Mouse (Mus musculus): ENCODE data around the gene Zfp984.
"Not testable (repeated sequence)": the region's sequence is repeated elsewhere in the genome, so short reads cannot be mapped to it uniquely, and the experiment has no call there.

Zfp984 gene
- long read RNA-seq, experiment 1, partial matches to known transcripts: 0 of 2 reads
- long read RNA-seq, experiment 1, other reads (novel, unspliced or antisense): 2 of 2 reads
- long read RNA-seq, experiment 2: 0 reads

GRCm38 (mm10) chr4:147809292-147809965 is at the start of gene Zfp984:
Gene Zfp984 (minus strand): TSS chr4:147809788.
- intact Hi-C loops (cut with DNase I): not testable (repeated sequence)

- intact Hi-C loops (cut with DNase I): no loop called here
Observed at GRCm38 (mm10) chr4:147850776-147851175, 41.2 kb upstream of the Zfp984 start.

- intact Hi-C loops (cut with DNase I): no loop called here
Observed at GRCm38 (mm10) chr4:147848584-147848991, 39.0 kb upstream of the Zfp984 start.

DNA sequence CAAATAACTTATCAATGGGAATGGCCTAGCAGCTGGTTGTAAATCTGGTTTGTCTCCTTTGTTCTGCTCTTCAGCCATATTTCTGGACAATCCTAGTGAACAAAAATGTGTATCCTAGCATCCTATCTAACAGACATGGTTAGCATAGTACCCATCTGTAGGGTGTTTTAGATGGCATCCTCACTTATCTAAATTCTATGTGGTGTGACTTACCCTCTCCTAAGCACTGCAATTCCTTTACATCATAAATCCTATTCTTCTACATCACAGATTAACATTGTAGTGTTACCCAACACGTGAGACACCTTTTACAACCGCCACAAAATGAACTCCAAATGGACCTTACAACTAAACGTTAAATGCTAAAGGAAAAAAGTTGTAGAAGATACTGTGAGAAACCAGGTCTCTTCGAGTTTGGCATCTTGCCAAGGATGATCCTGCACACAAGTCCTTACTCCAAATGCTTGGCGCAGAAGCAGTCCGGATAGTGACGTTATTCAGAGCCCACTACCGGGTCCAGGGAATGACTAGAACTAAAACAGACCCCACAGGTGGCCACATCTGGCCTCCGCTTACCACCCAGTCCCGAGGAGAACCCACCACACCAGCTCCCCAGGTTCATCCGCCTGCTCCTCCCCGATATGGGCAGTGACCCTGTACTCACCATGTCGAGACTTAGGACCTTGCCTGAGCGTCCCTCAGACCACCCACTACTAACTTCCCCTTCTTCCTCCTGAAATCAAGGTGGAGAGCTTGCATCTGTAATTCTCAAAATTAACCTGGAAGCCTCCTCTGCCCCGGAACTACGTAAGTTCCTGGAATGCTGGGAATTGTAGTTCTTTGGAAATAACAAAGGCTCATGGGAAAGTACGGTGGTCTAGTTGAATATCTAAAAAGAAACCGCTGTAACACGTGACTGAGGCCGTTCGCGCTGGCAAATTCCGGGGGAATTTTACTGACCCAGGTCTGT is 38.3 kb upstream of the Zfp984 start, which contains the start of gene Zfp933:
Zfp933 (minus strand) TSS at position 753 of the 970 bp plus-strand sequence.
- intact Hi-C loops (cut with DNase I): no loop called here

- intact Hi-C loops (cut with DNase I): no loop called here
Observed at GRCm38 (mm10) chr4:147842871-147843270, 33.3 kb upstream of the Zfp984 start.

DNA sequence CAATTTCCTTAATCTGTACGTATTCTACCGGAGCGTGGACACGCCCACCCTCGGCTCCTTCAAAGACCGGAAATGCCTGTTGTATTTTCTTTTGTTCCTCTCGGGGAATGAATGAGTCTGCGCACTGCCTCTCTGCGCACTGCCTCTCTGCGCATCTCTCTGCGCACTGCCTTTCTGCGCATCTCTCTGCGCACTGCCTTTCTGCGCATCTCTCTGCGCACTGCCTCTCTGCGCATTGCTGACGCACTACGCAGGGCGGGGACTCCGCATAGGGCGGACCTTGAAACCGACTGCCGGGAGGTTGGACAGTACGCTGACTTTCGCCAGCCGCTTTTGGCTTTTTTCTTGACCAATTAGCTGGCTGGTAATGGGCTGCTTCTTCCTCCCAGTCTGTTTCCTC is 29.7 kb upstream of the Zfp984 start:
- intact Hi-C loops (cut with DNase I): not testable (repeated sequence)

DNA sequence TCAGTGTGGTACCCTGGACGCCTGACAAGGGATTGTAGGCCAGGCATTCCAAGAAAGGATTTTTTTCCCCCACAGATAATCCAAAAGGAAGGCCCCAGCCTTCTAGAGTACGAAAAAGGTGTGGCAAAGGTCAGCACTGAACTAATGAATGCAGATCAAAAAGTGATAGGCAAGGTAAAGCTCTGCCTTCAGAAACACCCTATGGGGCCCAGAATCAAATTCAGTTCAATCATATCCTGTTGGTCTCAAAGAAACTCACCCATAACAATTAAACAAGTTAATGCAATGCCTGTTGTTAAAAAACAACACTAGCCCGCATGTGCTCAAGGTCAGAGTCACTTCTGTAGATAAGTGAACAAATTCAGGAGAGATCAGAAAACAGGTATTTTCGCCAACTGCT is 14.8 kb upstream of the Zfp984 start:
- intact Hi-C loops (cut with DNase I): no loop called here

GRCm38 (mm10) chr4:147821414-147821813 is 11.8 kb upstream of the Zfp984 start:
- intact Hi-C loops (cut with DNase I): not testable (repeated sequence)

- intact Hi-C loops (cut with DNase I): loop anchor here (5.0 kb wide), 2 partner anchors 48 to 297 kb away; partner anchors contain the start of genes Fv1 and Miip
Observed at GRCm38 (mm10) chr4:147819659-147820058, 10.1 kb upstream of the Zfp984 start.

DNA sequence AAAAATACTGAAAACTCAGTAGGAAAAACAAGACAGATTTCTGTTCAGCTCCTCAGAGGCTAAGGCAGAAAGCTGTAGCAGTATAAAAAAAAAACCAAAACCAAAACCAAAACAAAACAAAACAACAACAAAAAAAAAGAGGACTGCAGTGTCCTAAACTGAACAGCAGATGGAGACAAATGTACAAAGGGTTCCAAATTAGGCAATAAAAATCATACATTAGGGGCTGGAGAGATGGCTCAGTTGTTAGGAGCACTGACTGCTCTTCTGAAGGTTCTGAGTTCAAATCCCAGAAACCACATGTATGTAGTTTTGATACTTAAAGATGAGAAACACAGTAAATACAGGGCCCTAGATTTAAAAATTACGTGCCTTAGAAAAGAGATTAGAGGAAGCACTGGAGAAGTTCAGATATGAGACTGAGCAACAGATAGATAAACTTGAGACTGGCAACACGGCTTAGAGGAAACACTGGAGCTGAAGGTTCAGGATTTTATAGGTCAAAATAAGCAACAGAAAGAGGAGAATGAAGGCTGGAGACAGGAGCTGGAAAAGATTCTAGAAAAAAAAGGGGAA is 5.1 kb upstream of the Zfp984 start:
- intact Hi-C loops (cut with DNase I): loop anchor here (5.0 kb wide), 2 partner anchors 53 to 292 kb away; partner anchors contain the start of genes Fv1 and Miip

DNA sequence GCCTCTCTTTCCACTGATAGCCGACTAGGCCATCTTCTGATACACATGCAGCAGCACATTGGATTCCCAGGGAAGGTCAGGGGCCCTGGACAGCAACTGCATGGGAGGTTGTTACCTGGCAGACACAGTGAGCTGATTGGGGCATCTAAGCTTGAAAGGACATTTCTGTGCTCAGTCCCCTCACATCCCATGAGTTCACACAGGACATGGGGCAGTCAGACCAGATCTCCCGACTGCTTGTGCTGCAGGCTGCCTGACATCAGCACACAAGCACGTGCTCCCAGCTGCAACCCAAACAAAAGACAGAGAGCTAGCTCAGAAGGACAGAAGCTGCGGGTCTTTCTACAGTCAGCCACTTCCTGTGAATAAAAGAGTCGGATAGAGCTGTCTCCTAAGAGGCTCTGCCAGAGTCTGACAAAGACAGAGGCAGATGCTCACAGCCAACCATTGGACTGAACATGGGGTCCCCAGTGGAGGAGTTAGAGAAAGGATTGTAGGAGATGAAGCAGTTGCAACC is 3.7 kb upstream of the Zfp984 start:
- intact Hi-C loops (cut with DNase I): no loop called here

- intact Hi-C loops (cut with DNase I): not testable (repeated sequence)
Observed at GRCm38 (mm10) chr4:147809966-147810304, 347 bp upstream of the Zfp984 start.

- intact Hi-C loops (cut with DNase I): not testable (repeated sequence)
Observed at GRCm38 (mm10) chr4:147808483-147808882, 1.1 kb downstream of the Zfp984 start.

GRCm38 (mm10) chr4:147795308-147795707 is 14.3 kb downstream of the Zfp984 start:
- intact Hi-C loops (cut with DNase I): not testable (repeated sequence)

DNA sequence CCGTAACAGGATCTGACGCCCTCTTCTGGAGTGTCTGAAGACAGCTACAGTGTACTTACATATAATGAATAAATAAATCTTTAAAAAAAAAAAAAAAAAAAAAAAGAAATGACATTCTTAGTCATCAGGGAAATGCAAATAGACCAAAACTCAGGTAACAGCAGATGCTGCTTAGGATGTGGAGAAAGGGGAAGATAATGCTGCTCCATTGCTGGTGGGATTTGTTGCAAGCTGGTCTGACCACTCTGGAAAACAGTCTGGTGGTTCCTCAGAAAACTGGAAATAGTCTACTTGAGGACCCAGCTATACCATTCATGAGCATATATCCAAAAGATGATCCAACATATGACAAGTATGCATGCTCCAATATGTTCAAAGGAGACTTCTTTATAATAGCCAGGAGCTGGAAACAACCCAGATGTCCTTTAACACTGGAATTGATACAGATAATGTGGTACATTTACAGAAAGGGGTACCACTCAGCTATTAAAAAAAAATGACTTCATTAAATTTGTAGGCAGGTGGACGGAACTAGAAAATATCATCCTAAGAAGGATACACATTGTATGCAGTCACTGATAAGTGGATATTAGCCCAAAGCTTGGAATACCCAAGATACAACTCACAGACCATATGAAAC is 15.4 kb downstream of the Zfp984 start:
- intact Hi-C loops (cut with DNase I): not testable (repeated sequence)

DNA sequence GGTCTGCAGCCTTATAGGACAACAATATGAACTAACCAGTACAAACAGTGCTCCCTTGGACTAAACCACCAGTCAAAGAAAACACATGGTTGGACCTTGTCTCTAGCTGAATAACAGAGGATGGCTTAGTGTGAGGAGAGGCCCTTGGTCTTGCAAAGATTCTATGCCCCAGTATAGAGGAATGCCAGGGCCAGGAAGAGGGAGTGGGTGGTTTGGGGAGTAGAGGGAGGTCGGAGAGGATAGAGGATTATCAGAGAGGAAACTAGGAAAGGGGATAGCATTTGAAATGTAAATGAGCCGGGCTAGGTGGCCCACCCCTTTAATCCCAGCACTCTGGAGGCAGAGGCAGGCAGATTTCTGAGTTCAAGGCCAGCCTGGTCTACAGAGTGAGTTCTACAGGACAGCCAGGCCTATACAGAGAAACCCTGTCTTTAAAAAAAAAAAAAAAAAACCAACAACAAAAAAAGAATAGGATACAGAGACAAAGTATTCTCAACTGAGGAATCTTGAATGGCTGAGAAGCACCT is 16.1 kb downstream of the Zfp984 start:
- intact Hi-C loops (cut with DNase I): not testable (repeated sequence)

DNA sequence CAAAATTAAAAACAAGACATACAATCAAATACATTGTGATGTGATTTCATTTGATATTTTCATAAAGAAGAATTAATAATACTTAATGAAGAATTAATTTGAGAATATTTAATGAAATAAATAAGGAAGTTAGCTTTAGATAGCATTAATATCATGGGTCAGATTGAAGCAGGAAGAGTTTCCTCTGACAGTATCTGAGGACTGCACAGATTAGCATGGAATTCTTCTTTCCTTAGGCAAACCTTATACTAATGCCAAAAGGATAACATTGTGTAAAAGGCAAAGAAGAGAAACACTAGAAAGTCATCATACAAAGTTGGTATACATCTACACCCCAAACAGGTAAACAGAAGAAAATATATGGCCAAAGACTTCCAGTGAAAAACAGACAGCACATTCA is 17.9 kb downstream of the Zfp984 start:
- intact Hi-C loops (cut with DNase I): not testable (repeated sequence)

- intact Hi-C loops (cut with DNase I): not testable (repeated sequence)
Observed at GRCm38 (mm10) chr4:147746255-147746654, 63.3 kb downstream of the Zfp984 start.

- intact Hi-C loops (cut with DNase I): not testable (repeated sequence)
Observed at GRCm38 (mm10) chr4:147738636-147739369, 70.8 kb downstream of the Zfp984 start.
